Mouse (Mus musculus) naive thymus-derived CD4-positive, alpha-beta T cell, adult 2 months (primary cell): ENCODE data around the gene Pkd1.

Source experiments
- DNase-seq: peaks from one replicate; pipeline ENCODE4 v3.0.0-alpha.2; 2011; ENCODE audit warnings: low read depth

The Pkd1 gene

GRCm38 (mm10) chr17:24549618-24550415 is at the start of gene Pkd1:
Gene Pkd1, plus strand, starts transcription at chr17:24549834.
- DNase-seq, result peak; percentile 100

- no peak for DNase-seq
Observed at GRCm38 (mm10) chr17:24502208-24502607, 47.4 kb upstream of the Pkd1 start.

- no peak for DNase-seq
Observed at GRCm38 (mm10) chr17:24504085-24504484, 45.5 kb upstream of the Pkd1 start.

GRCm38 (mm10) chr17:24505286-24505955 is 44.2 kb upstream of the Pkd1 start:
- no peak for DNase-seq

- DNase-seq, result no peak
Observed at GRCm38 (mm10) chr17:24506332-24507070, 43.1 kb upstream of the Pkd1 start.

- DNase-seq, result no peak
Observed at GRCm38 (mm10) chr17:24507129-24507664, 42.4 kb upstream of the Pkd1 start.

- no peak for DNase-seq
Observed at GRCm38 (mm10) chr17:24507806-24508460, 41.7 kb upstream of the Pkd1 start.

- no peak for DNase-seq
Observed at GRCm38 (mm10) chr17:24513609-24514008, 36.0 kb upstream of the Pkd1 start.

GRCm38 (mm10) chr17:24514270-24515257 is 35.1 kb upstream of the Pkd1 start:
- DNase-seq, result no peak

- DNase-seq, result no peak
Observed at GRCm38 (mm10) chr17:24520450-24520849, 29.2 kb upstream of the Pkd1 start.

- DNase-seq, result no peak
Observed at GRCm38 (mm10) chr17:24524734-24525133, 24.9 kb upstream of the Pkd1 start.

- DNase-seq, result no peak
Observed at GRCm38 (mm10) chr17:24527315-24527714, 22.3 kb upstream of the Pkd1 start.

GRCm38 (mm10) chr17:24527723-24528559 is 21.7 kb upstream of the Pkd1 start, which contains the start of gene Traf7:
Gene Traf7, minus strand, starts transcription at chr17:24527938.
- DNase-seq, result peak; percentile 98

GRCm38 (mm10) chr17:24528560-24528918 is 21.1 kb upstream of the Pkd1 start:
- DNase-seq, result peak; percentile 57

- peak; percentile 75 for DNase-seq
Observed at GRCm38 (mm10) chr17:24529007-24529451, 20.6 kb upstream of the Pkd1 start.

- DNase-seq, result no peak
Observed at GRCm38 (mm10) chr17:24529883-24530282, 19.8 kb upstream of the Pkd1 start.

GRCm38 (mm10) chr17:24530361-24531050 is 19.1 kb upstream of the Pkd1 start:
- DNase-seq, result no peak

GRCm38 (mm10) chr17:24531064-24531463 is 18.6 kb upstream of the Pkd1 start:
- DNase-seq, result no peak

- no peak for DNase-seq
Observed at GRCm38 (mm10) chr17:24532045-24532444, 17.6 kb upstream of the Pkd1 start.
